Mouse (Mus musculus) testis, adult 2 months (tissue): ENCODE measurements at regions not wholly inside any gene's neighbourhood (a gene's known extent, or its start where the extent isn't known, plus 50 kb on each side); places are given as distances from the start of the nearest gene placed in this dataset.

Experiments
- CTCF ChIP-seq: fragments of 200-500 bp; IDR thresholded peaks from 2 replicates; pipeline ENCODE4 v1.5.1; 2012; ENCODE audit warnings: low read depth, mild to moderate bottlenecking, inconsistent platforms, low read length, moderate library complexity; ENCODE audit not compliant: control insufficient read depth, insufficient read depth, insufficient replicate concordance
- POLR2A ChIP-seq: fragments of 200-500 bp; IDR thresholded peaks from 2 replicates; pipeline ENCODE4 v1.6.1; 2012; ENCODE audit warnings: low read depth, mild to moderate bottlenecking, inconsistent platforms, low read length, moderate library complexity; ENCODE audit not compliant: control insufficient read depth

DNA sequence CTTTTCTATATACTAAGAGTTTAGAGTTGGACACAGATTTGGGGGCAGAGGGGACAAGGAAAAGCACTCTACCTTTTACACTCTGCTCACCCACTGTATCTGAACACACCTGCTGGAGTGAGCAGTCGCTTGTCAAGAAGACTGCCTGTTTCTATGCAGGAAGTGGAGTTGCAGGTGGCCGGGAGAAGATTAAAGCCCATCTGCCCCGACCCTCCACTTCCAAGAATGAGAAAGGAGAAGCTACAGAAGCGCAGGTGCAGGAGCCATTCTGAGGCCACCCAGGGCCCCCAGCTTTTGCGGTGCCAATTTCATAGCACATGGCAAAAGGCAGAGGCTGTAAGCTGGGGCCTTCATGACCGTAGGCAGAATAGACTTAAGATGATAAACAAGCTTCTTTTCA lies 108.4 kb upstream of the Atp6ap2 start:
- TF ChIP-seq CTCF, result no peak
- TF ChIP-seq POLR2A, result no peak
